Mouse (Mus musculus) frontal cortex, adult (tissue): Measurements from ENCODE around the gene Fcor.

ENCODE experiments used
- ATAC-seq: cut with Nextera tagmentation; 2 replicates; pipeline ENCODE4 v1.9.2; 2017; ENCODE audit warnings: mild to moderate bottlenecking, moderate library complexity, mixed read lengths; ENCODE audit not compliant: low TSS enrichment

The Fcor gene

DNA sequence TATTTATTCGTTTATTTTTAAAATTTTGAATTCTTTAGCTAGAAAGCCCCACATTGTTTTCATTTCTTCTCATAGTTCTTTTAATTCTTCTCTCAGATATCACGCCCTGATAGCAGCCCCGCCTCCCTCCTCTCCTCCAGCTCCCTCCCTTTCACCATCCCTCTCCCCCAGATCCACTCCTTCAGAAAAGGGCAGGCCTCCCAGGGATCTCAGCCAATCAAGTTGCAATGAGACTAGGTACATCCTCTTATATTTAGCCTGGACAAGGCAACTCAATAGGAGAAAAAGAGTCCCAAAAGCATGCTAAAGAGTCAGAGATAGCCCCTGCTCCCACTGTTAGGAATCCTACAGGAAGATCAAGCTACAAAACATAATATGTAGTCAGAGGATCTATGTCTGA is 2.5 kb upstream of the Fcor start:
- ATAC-seq = no peak

DNA sequence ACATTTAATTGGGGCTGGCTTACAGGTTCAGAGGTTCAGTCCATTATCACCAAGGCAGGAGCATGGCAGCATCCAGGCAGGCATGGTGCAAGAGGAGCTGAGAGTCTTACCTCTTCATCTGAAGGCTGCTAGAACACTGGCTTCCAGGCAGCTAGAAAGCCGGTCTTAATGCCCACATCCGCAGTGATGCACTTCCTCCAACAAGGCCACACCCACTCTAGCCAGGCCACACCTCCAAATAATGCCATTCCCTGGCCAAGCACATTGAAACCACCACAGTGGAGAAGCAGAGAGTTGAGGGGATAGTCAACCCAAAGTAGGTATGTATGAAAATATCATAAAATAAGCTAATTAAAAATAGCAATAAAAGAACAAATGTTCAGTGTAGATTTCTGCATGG is 1.8 kb downstream of the Fcor start:
- ATAC-seq = no peak

GRCm38 (mm10) chr8:3665507-3665906 is 6.7 kb downstream of the Fcor start, which contains the start of gene Mcemp1:
TSS of gene Mcemp1 (plus strand) at chr8:3665754.
- ATAC-seq = no peak

- ATAC-seq = no peak
These were observed 7.8 kb downstream of the Fcor start for GRCm38 (mm10) chr8:3664405-3664804.

GRCm38 (mm10) chr8:3660889-3661288 is 11.3 kb downstream of the Fcor start:
- ATAC-seq = no peak

DNA sequence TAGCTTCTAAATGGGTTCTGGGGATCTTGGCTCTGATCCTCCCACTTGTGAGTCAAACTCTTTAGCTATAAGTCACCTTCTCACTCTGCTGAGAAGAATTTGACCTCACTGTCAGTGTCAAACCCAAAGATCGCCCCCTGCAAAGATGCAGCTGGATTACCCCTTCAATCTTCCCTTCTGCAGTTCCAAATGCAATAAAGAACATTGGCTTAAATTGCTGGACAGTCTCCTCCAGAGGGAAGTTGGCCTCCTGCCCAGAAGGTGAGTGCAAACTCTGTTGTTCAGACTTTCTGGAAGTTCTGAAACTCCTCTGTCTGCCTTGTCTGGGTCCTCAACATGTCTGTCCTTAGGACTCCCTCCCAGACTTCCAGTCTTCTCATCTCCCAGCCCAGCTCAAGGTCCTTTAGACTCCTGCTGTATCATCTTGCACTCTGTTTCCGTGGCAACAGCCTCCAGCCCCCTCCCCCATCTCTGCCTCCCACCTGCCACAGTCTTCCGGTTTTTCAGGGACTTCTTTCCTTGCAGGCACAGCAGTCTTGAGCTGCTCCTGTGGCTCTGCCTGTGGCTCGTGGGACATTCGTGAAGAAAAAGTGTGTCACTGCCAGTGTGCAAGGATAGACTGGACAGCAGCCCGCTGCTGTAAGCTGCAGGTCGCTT is 15.3 kb downstream of the Fcor start:
- ATAC-seq = 0 out of 2 replicates have a peak, but pooled peaks have one; percentile 13

GRCm38 (mm10) chr8:3655526-3655925 is 16.6 kb downstream of the Fcor start, which contains the start of gene Retn:
TSS of gene Retn (plus strand) at chr8:3655770.
- ATAC-seq = no peak

DNA sequence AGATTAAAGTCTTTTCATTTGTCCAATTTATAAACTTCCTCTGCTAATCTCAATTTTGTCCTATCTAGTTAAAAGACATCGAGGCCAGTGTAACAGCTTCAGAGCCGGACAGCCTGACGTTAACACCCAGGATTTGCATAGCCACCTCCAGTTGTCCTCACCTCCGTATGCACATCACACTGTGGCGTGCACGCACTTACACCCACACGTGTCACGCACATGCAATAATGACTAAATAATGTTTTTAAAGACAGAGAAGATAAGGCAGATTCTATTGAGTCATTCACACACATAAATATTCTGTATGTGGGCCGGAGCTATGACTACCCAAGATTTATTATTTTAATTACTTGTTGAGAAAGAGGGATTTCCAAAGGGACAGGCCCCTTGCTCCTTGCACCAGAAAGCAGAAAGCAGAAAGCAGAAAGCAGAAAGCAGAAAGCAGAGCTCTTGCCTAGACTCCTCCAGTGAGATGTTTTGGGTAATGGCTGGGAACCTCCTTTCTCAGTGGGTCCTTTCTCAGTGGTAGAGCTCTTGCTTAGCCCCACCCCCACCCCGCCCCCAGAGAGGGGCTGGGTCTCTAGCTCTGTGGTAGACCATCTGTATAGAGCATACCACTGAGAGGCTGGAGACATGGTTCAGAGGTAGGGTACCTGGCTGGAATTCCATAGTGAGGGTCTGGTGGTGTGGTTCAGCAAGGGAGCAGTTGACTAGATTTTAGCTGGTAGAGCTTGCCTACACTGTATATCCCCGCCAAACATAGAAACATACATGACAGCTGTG is 17.2 kb downstream of the Fcor start:
- ATAC-seq = no peak

DNA sequence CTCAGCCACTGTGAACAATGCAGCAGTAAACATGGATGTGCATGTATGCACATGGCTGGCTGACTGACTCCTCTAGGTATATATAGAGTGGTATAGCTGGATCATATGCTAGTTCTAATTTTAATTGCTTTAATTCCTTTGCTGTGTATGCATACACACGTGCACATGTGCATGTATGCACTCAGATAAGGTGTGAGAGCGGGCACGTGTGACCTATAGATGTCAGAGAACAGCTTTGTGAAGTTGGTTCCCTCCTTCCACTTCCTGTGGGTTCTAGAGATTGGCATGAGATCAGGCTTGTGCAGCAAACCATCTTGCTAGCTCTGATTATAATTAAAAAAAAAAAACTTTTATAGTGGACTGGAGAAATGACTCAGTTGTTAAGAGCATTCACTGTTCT is 19.3 kb downstream of the Fcor start:
- ATAC-seq = no peak

- ATAC-seq = no peak
These were observed 23.2 kb downstream of the Fcor start for GRCm38 (mm10) chr8:3648990-3649389.

DNA sequence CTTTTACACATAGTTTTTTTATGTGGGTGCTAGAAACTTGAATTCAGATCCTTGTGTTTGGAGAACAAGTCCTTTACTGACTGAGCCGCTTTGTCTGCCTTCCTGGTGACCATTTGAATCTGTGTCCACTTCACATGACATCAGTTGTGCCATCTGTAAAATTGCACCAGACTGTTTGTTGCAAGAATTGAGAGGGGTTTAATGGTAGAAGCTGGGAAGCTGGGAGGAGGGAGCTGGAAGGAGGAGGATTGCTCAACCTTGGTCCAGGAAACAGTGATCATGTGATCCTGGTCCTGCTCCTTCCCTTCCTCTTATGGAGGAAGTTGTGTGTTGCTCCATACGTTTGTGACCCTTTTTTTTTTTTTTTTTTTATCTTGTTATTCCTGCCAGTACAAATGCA is 23.9 kb downstream of the Fcor start:
- ATAC-seq = no peak

DNA sequence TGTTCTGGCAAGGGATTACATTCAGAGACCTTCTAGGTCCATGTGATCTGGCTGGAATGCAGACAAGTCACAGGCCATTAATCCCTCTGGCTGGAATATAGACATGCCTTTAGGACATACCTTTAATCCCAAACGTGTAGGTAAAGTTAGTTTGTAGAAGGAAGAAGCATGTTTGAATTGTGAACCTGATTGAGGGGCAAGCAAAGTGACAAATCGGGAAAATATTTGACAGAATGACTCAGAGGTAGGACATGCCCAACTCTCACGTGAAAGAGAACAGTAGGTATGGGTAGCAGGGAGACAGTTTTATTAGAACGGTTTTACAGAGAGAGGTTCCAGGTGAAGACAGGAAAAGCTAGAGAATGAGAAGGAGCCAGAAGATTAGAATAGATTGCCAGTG is 24.6 kb downstream of the Fcor start:
- no peak for ATAC-seq

GRCm38 (mm10) chr8:3646824-3647531 is 25.2 kb downstream of the Fcor start:
- ATAC-seq = no peak

DNA sequence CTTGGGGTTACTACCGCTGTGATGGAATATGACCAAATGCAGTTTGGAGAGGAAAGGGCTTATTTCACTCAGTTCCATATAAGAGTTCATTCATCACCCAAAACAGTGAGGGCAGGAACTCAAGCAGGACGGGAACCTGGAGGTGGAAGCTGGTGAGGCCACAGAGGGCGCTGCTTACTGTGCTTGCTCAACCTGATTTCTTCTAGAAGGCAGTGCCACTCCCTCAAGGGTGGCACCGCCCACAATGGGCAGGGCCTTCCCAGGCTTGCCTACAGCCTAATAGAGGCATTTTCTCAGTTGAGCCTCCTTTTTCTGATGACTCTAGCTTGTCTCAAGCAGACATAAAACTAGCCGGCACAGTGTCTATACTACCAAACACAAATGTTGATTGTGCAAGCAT is 26.4 kb downstream of the Fcor start:
- no peak; the same call in 1 of the 2 replicates for ATAC-seq

DNA sequence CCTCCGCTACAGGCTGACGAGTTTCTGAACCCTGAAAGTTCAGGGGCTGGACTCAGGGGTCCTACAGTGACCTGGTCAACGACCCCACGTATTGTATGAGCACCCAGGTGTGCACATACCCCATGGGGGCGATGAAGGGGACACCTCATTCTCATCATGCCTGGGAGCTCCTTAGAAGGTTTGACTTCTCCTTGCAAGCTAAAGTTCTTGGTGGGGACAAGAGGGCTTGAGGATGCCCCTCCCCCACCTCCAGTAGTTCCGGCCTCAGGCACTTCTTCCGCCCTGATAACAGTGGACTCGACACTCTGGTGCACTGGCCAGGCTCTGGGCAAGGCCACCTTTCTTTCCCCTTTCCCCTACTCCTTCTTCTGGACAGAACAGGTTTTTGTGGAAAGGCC is 40.7 kb downstream of the Fcor start:
- ATAC-seq = no peak

- ATAC-seq = peak; percentile 85
These were observed 41.3 kb downstream of the Fcor start, which contains the start of gene Stxbp2 for GRCm38 (mm10) chr8:3630647-3631477. TSS of gene Stxbp2 (plus strand) at chr8:3630955.

- ATAC-seq = 0 out of 2 replicates have a peak, but pooled peaks have one; percentile 42
These were observed 44.1 kb downstream of the Fcor start for GRCm38 (mm10) chr8:3628014-3628413.

- no peak for ATAC-seq
These were observed 45.2 kb downstream of the Fcor start for GRCm38 (mm10) chr8:3626971-3627370.

- ATAC-seq = no peak
These were observed 46.7 kb downstream of the Fcor start, which contains the start of gene Pcp2 for GRCm38 (mm10) chr8:3625445-3625844. TSS of gene Pcp2 (minus strand) at chr8:3625545.

DNA sequence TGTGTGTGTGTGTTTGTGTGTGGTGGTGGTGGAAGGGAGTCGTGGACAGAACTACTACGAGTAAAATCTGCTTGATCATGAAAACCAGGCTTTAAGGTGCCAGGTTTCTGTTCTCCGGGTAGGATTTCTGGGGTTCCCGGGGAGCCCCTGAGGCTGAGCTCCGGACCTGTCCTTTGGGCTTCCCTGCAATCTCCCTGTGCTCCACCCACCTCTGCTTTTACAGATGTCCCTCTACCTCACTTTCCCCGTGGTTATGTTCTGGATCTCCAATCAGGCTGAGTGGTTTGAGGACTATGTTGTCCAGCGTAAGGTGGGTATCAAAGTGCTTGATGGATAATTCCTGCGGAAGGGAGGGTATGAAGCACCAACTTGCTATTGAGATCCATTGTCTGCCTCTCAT is 50.0 kb downstream of the Fcor start:
- no peak for ATAC-seq

- peak; percentile 93 for ATAC-seq
These were observed 50.8 kb downstream of the Fcor start, which contains the start of the genes Xab2 and Pet100 for GRCm38 (mm10) chr8:3621199-3621970. TSS of gene Xab2 (minus strand) at chr8:3621316. TSS of gene Pet100 (plus strand) at chr8:3621548.
